Mouse (Mus musculus) thymus, postnatal 10 days (tissue): ENCODE measurements at regions not wholly inside any gene's neighbourhood (a gene's known extent, or its start where the extent isn't known, plus 50 kb on each side); places are given as distances from the start of the nearest gene placed in this dataset.

Experiments used
- DNase-seq, 2 experiments: peaks; one replicate each; pipeline ENCODE4 v3.0.0; 2021; ENCODE audit warnings: low spot score in 2 of 2

DNA sequence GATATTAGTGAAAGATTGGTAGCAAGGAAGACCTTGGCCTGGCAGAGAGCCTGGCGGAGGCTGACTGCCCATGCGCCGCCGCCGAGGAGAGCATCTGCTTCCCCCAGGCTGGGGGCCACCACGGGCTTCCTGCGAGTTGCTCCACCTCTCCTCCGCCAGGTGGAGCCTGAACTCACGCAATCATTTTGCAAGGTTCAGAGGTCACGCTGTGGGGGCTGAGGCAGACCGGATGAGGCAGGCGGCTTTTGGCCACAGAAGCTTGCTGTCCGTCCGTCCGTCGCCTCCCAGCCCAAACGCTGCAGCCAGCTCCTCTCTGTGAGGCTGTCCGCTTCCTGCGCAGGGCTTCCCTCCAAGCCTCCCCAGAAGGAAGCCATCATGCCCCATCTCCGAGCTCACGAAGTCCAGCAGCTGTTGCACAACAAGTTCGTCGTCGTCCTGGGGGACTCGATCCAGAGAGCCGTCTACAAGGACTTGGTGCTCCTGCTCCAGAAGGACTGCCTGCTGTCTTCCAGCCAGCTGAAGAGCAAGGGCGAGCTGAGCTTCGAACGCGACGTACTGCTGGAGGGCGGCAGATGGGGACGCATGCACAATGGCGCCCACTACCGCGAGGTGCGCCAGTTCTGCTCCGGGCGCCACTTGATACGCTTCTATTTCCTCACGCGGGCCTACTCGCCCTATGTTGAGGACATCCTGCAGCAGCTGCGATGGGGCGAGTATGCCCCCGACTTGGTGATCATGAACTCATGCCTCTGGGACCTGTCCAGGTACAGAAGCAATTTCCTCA lies 269.3 kb upstream of the Erbb4 start:
- no peak for DNase-seq

DNA sequence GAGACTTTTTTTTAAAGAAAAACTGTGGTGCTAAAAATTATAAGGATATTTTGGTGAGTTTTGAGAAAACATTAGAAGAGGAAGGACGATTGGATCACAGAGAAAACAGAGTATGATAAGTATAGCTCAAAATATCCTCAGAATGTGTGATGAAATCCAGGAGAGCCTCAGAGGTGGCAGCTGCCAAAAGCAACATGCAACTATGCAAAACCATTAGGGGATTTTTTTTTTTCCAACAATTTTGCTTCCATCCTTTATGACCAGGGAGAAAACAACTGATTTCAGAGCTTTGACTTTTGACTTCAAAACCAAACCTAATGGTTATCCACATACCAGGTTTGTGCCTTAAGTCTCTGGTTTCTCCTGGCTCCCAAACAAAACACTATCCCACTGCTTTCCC lies 267.4 kb upstream of the Erbb4 start:
- DNase-seq: no peak

DNA sequence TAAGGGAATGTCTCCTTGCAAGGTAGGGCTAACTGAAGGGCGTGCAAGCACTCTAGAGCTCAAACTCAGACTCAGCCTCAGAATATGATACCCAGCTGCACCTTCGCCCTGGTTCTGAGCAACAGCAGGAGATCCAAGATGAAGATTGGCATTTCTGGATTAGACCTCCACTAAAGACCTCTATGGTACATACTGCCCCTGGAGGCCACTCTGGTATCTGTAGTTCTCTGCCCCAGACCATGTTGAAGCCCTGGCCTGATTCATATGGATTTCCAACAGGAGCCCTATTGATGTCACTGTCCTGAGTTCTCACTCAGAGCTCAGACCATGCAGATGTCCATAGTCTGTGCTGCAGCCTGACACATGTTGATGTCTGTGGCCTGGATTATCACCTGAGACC lies 262.2 kb upstream of the Erbb4 start:
- no peak for DNase-seq

DNA sequence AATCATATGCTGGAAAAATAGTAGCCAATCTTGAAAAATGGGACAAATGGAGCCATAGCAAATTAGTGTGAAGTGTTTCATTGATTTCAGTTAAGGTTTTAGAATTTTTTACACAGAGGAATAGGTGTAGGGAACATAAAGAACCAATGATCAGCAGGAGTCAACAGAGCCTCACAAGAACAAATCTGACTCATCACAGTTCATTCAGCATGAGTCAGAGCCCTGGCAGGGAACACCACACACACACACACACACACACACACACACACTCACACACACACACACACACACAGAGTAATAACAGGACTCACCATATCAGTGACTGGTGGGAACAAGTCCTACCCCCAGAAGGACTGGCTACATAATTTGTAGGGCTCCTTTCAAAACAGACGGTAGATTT lies 259.7 kb upstream of the Erbb4 start:
- no peak for DNase-seq

DNA sequence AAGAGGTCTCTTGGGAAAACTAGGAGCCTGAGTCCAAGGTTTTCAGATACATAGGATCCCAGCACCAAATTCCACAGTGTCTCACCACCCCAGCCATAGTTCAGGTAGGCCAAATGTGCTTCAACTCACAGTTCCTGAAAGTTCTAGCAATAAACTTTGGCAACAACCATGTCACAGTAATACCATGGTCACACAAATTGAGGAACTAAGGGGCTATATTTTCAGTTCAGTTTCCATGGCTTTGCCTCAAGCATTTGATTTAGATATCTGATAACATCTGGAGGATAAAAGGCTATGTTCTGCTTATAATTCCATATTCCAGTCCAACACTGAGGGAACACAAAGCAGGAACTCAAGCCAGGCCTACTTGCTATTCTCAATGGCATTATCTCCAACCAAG lies 256.2 kb upstream of the Erbb4 start:
- no peak for DNase-seq

DNA sequence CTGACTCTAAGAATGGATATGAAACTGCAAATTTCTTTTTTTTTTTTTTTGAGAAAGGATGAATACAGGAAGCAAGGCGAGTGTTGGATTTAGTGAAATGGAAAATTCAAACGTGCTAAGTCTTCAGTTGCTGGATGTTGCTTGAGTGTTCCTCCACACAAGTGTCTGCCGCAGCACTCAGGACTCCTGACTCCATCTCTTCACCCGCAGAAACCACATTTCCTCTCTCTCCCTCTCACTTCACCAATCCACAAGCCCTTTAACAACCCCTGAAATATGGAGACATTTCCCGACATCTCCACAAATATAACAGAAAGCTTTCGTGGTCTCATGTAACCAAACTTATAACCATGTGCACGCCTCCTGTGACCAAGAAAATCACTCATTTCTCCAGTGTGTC lies 249.7 kb upstream of the Erbb4 start:
- DNase-seq: no peak

DNA sequence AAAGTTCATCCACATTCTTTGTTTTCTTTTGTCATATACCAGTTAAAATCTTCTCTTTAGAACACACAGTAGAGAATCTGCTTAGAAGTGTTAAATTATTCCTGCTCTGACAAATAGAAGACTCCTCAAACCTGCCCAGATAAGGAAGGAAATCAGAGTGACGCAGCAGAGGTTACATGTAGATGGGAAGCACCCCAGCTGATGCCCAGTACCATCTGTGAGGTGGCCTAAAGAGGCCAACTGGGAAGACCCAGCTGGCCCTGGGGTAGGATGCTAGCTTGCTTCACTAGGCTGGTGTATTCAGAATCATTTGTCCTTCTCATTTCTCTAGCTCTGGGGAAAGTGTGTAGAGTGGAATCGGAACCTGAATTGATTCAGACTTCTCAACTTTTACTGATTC lies 242.6 kb upstream of the Erbb4 start:
- DNase-seq: no peak

DNA sequence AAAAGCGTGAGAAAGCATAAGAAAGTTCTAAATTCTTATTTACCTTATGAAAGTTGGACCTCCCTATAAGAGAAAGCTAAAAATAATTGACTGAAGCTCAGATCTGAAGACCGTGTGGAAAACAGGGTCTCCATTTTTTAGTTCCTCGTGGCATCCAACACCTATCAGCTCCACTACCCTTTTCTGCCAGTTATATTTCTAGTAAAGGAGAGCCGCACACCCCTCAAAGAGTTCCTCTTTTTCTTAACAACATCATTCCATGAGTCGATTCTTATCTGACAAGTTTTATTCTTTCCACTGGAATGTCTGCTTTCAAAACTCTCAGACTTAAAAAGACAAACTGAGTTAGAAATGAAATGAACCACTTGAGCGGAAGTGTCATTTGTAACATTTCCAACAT lies 242.0 kb upstream of the Erbb4 start:
- DNase-seq: no peak

DNA sequence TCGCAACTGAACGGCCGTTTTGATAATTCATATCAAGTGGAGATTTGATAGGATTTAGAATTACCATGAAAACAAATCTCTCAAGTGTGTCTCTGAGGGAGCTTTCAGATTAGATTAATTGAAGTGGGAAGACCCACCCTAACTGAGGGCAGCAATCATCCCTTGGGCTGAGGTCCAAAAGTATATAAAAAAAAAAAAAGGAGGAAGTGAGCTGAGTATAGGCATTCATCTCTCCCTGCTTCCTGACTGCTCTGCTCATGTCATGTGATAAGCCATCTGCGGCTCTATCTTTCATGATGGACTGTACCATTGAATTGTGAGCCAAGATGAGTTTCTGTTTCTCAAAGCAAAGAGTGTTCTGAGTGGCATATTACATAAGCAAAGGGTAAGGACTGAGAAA lies 234.2 kb upstream of the Erbb4 start:
- DNase-seq: no peak

DNA sequence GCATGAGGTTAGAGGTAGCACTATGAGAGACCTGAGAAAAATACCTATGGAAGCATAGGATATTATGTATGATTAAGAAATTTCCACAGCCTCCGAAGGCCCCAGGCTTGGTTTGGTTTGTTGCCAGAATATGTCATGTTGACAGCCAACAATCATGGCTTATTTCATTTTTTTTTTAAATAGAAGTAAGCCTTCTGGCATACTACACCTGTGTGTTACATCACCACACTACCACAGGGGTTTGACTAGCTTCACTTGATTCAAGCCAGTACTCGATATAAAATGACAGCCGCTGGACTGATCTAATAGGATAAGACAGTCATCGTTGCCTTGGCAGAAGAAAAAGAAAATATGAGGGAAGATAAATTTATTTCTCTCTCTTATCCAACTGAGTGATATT lies 232.6 kb upstream of the Erbb4 start:
- DNase-seq: no peak

DNA sequence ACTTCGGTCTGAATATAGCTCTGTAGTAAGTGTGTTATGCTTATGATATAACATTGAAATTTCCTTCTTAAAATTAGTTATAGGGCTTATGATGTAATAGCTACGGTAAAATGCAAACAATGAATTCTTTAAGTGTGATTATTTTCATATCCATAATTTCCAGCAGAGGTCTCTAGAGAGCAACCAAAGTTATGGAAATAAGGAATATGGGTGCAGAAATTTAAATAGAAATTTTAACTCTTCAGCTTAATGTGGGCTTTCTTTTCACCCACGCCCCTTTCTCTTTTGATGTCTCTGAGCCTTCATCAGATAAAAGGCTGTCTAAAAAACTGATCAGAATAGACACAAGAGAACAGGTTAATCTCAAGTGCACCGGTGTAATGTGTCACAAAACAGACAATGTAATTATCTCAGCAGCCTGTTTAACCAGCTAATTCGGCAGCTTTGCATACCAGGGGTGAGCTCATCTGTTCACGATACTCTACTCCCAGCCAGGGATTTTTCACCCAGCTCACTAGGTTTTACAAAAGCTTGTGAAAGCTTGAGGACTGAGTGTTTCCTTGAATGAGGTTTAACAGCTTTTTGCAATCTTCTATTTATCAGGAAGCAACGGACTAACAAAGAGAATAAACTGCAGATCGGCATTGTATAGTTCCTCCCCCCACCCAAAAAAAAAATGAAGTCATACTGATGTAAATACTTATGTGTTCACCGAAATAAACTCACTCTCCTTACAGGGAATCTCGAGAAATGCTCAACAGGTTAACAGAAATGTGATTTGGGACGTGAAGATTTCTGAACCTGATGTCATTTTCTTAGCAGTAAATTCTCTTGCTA lies 223.8 kb upstream of the Erbb4 start:
- DNase-seq: peak in 1 of 2 experiments; percentile 8

DNA sequence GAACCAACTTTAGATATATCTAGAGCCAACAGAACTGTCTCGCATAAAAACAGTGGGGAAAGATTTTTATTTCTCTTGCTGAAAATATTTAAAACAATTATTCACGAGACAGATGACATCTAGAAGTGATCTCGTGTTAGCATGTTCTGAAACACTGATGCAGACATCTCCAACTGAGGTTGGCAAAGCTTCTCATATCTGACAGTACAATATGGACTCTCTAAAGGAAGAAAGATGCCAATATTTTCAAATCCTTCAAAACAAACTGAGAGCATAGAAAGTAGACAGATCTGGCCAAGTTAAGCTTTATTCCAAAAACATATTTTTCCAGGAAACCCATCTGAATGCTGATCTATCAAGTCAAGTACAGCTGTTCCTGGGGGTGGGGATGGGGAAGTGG lies 221.5 kb upstream of the Erbb4 start:
- no peak for DNase-seq

DNA sequence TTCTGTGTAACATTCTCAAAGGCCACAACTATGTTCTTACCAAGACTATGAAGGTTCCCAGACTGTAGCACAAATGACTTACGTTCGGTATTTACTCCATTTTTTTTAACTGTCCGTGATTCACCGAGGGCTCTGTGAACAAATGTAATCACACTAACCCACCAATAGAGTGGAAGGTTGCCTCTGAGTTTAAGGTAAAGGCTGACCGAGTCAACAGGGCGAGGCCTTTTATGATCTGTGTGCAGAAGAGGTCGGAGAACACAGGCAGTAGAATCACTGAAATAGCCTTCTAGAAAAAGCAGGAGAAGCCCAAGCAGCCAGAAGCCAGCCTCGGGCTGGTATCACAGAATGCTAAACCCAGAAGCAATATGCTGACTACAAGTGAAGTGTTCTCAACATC lies 218.9 kb upstream of the Erbb4 start:
- DNase-seq: no peak

DNA sequence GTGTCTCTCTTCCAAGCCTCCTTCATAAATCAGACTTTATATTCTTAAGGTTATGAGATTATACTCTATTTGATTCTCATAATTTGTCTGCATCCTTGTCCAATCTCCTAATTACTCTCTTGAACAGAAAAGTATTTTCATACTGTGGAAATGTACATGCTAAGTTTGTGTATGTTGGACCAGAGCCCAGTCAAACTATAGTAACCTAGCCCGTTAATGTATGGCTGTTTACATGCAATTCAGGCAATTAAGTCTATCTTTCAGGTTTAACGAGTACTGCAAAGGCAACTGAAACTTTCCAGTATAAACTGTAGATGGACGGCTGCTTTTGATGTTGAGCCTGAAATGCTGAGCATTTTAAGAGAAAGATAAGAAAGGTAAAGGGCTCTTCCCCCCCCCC lies 211.7 kb upstream of the Erbb4 start:
- DNase-seq: no peak

DNA sequence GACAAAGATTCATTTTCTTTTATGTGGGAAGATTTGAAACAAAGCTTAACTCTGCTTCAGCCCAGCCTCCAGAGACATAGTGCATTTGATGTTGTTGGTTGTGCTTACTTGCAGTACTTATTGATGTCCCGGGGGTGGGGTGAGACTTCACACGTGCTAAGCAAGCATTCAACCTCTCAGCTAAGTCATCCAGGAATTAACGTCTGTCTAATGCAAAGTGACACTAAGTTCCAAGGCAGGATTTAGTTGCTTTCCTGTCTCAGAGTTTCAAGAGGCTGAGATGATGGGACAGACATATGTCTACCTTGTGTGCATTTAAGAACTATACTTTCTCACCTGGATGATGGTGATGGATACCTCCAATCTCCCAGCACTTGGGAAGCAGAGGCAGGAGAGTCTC lies 189.0 kb upstream of the Erbb4 start:
- DNase-seq: no peak

DNA sequence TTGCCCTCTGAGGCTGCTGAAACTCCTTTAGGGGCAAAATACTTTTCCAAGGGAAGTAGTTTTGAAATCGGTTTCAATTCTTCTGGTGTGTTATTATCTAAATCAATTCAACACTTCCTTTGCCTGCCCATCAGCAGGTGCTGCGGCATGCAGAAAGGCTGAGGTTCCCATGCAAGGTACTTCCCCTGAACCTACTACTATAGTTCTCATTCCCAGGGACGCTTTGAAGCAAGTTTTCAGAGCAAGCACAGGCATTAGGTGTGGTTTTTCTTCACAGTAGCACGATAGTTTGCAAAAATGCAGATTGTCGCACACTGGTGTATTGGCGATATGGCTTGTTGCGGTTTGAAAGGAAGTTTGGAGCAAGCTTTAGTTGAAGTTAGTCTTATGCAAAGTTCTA lies 183.5 kb upstream of the Erbb4 start:
- DNase-seq: peak; percentile 7

DNA sequence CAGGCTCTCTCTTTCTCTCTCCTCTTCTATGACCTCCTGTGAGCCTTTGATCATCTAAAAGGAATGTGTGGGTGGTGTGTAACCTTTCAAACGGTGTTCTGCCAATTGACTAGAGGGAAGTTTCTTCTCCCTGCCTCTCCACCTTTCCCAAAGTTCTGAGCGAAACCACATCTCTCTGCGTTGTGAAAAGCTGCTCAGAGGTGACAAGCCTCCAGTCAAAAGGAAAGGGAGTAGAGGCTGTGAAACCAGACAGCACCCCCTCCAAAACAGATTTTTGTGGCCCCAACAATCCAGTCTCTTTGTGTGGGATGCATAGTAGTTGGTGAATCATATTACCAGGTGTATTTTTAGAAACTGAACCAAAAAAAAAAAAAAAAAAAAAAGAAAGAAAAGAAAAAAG lies 178.5 kb upstream of the Erbb4 start:
- no peak for DNase-seq

DNA sequence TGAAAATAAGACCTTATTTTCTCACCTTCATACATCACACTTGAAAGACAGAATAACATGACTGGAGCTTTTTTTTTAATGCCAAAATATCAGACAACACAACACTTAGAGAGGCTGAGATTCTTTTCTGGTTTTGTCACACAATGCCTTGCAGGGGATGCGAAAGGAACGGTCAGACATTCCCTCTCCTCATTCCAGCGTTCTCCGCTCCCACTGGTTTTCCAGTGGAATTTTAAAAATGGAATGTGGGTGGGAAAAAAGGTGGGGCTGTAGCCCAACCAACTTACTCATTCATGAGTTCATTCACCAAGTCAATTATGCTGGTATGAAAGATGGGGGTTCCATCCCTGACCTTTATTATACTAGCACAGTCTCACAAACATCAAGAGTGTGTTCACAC lies 169.6 kb upstream of the Erbb4 start:
- DNase-seq: no peak

DNA sequence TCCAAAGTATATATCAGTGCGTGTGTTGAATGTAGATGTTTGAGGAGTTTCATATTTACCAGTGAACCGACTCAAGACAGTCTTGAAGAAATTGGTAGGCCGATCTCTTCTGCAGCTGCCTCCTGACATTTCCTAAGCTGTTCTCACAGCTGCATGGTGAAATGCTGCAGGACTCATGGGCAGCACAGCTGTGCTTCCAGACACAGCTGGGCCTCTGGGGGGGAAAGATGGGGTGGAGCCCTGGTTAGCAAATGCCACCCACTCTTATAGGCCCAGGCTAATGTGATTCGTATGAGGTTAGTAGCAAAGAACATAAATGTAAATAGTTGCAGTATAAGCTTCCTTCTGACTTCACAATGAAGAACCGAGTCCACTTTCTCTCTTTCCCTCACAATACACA lies 139.8 kb upstream of the Erbb4 start:
- peak; percentile 13 to 16 for DNase-seq

DNA sequence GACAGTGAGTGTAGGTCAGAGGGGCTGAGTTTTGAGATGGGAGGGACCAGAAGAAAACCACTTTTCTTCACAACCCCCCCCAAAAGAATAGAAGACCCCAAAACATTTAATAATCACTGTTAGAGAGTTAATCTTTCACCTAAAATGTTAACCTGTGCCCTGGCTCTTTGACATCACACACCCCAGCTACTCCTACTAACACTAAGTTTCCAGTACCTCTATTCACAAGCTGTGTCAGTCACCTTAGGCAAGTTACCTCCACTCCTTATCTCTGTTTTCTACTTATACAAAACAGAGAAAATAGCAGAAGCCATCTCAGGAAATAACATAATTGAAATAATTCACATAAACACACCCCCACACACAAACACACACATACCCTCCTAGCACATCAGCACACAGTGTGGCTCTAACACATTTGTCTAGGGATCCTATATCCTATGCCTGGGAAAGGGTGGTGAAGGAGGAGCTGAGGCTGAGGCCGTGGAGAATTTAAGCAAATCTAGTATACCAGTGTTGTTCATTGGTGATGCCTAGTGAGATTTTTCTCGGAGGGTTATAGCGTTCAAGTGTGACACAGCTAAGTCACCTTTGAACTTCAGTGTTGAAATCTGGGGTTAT lies 134.5 kb upstream of the Erbb4 start:
- DNase-seq: no peak

DNA sequence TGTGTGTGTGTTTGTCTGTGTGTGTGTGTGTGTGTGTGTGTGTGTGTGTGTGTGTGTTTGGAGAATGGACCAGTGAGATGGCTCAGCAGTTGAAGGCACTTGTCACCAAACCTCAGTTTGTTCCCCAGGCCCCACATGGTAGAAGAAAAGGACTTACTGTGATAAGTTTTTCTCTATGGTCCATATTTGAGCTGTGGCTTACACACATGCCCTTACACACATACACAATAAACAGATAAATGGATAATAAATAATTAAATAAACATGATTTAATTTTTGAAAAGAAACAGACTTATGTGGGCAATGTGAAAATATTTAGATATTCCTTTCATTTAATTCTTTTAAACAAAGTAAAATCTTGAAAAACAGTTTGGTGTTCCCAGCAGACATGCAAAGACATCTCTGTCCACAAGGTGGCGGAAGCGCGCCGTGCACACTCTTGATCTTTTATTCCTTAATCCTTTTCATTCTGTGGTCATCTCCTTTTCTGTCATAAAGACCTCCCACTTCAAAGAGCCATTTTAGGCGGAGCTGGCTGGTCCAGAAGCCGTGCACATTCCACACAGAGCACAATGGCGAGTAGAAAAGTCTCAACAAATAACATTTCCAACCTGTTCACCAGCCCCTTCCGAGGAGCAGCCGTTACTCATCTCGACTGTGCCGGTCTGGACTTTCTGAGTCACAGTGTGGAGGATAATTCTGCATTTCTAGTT lies 133.8 kb upstream of the Erbb4 start:
- peak in 1 of 2 experiments; percentile 38 for DNase-seq

DNA sequence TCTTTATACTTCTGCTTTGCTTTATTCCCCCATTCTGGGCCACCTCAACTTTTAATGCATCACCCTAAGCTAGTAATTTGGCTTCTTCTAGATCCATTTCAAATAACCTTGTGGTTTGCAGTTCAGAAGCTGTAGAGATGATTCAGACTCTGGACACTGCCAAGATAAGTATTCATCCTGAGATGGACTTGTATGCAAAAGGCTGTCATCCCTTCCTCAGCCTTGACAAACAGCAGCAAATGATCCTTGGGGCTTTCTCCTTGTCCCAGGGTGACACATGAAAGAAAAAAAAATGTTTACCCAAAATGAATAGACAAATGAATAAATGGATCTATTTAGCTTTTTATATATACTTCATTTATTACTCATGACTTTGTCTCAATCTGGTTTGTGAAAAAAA lies 120.0 kb upstream of the Erbb4 start:
- DNase-seq: no peak
